Mouse (Mus musculus) ES-E14 (cell line): ENCODE measurements around the gene Col6a5.

ENCODE experiments used
- CHD2 ChIP-seq: IDR thresholded peaks from 2 replicates; pipeline ENCODE4 v1.6.1; 2014; ENCODE audit warnings: mild to moderate bottlenecking, low read depth, low read length, inconsistent platforms
- HCFC1 ChIP-seq: IDR thresholded peaks from 2 replicates; pipeline ENCODE4 v1.6.1; 2012; ENCODE audit warnings: low read length, inconsistent platforms, borderline replicate concordance; ENCODE audit not compliant: insufficient read depth
- MAFK ChIP-seq: IDR thresholded peaks from 2 replicates; pipeline ENCODE4 v1.6.1; 2014; ENCODE audit warnings: mild to moderate bottlenecking, low read depth, low read length, inconsistent platforms; ENCODE audit not compliant: insufficient read depth
- ZNF384 ChIP-seq: IDR thresholded peaks from 2 replicates; pipeline ENCODE4 v1.6.1; 2012; ENCODE audit warnings: low read depth, low read length, inconsistent platforms

- TF ChIP-seq ZNF384 = no peak
- TF ChIP-seq MAFK = no peak
- TF ChIP-seq CHD2 = no peak
- no peak for TF ChIP-seq HCFC1
Observed at GRCm38 (mm10) chr9:105967976-105968375, 7.5 kb upstream of the Col6a5 start.
